Mouse (Mus musculus): ENCODE results near the gene Usp43.

DNA sequence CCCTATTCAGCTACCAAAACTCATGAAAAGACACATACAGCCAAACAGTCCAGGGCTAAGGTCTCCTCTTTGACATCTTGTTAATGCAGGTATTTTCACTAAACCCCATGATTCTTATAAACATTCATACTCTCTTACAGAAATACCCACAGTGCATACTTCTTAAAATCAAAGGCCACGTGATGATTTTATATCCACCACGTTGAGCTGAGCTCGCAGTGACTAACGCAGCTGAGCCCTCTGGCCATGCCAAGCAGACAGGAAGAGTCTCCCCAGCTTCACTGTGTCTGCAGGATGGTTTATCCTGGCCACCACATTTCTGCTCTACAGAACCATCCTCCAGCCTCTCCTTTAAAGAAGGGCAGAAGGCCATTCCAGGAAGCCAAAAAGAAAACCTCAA is 18.2 kb downstream of the Usp43 start:
- no peak for TF ChIP-seq CTCF (IDR thresholded peaks at IDR 0.05; ENCODE audit: low read depth, low read length)
- no peak for TF ChIP-seq POLR2AphosphoS5 (IDR thresholded peaks at IDR 0.05; ENCODE audit: insufficient replicate concordance, low read depth, low read length)
- TF ChIP-seq GATA1 (IDR thresholded peaks at IDR 0.05; ENCODE audit: borderline replicate concordance, low read length), result no peak
- TF ChIP-seq TAL1 (conservative IDR thresholded peaks at IDR 0.05; ENCODE audit: low read depth, low read length), result no peak

Data from G1E (cell line).